Mouse (Mus musculus) adrenal gland, adult 18-20 months (tissue): ENCODE data around the gene Fbxo30. TPM values are rescaled to one million over a fixed set of nuclear protein-coding genes. Genes with fewer than 3 reads are reported as not detected.

Experiments
- DNase-seq, 2 experiments: peaks; one replicate each; pipeline ENCODE4 v3.0.0; 2021 to 2022; ENCODE audit warnings: low spot score in 2 of 2
- total RNA-seq, 2 experiments: library from RNA; stranded (reverse); gene quantifications; 1 replicate in 1 of 2; 2 replicates in 1 of 2; pipeline ENCODE4 v1.2.3; 2021

Fbxo30 gene
- total RNA-seq, 2 experiments from 2014 or later, result 31.3 to 31.4 TPM

GRCm38 (mm10) chr10:11319446-11319970 lies 38.4 kb downstream of the Fbxo30 start:
- DNase-seq, result no peak

GRCm38 (mm10) chr10:11322316-11322715 lies 41.2 kb downstream of the Fbxo30 start:
- no peak for DNase-seq

GRCm38 (mm10) chr10:11323202-11323898 lies 42.2 kb downstream of the Fbxo30 start:
- DNase-seq, result no peak

GRCm38 (mm10) chr10:11326526-11326925 lies 45.4 kb downstream of the Fbxo30 start:
- DNase-seq, result no peak

GRCm38 (mm10) chr10:11343205-11344141 lies 62.3 kb downstream of the Fbxo30 start, which contains the start of gene Epm2a:
TSS of gene Epm2a (plus strand) at chr10:11343404.
- peak; percentile 75 to 76 for DNase-seq

GRCm38 (mm10) chr10:11344536-11345468 lies 63.7 kb downstream of the Fbxo30 start:
- no peak for DNase-seq

Other genes with a start within 250 kb of the Fbxo30 start
- gene Grm1, start 199.0 kb upstream of the Fbxo30 start, total RNA-seq, result not detected
- gene Shprh, start 131.9 kb upstream of the Fbxo30 start, total RNA-seq, result 10 to 100 TPM; 13.8 to 18.1 TPM
- gene Epm2a, start 62.1 kb downstream of the Fbxo30 start, total RNA-seq, result 10 to 100 TPM; 10.9 to 14.9 TPM